Mouse (Mus musculus) kidney, embryonic 15.5 days (tissue): ENCODE data around the gene Ptpro. TPM values are rescaled to one million over a fixed set of nuclear protein-coding genes. Genes with fewer than 3 reads are reported as not detected.
"Not testable (repeated sequence)": the region's sequence is repeated elsewhere in the genome, so short reads cannot be mapped to it uniquely, and the experiment has no call there.

Source experiments
- ATAC-seq: fragments of 200-750 bp; cut with Nextera tagmentation; replicated peaks from 2 replicates; pipeline ENCODE4 v1.8.0; 2017; ENCODE audit warnings: moderate TSS enrichment; ENCODE audit not compliant: low FRiP score
- H3K27ac ChIP-seq: fragments of 300-500 bp; sonication (generic); 2 replicates; pipeline ENCODE4 v1.5.1; 2015; ENCODE audit warnings: mild to moderate bottlenecking, inconsistent platforms
- H3K27me3 ChIP-seq: fragments of 300-500 bp; sonication (generic); 2 replicates; pipeline ENCODE4 v1.6.1; 2015; ENCODE audit warnings: inconsistent platforms
- H3K36me3 ChIP-seq: fragments of 300-500 bp; sonication (generic); 2 replicates; pipeline ENCODE4 v1.6.1; 2015; ENCODE audit warnings: inconsistent platforms
- H3K4me1 ChIP-seq: fragments of 300-500 bp; sonication (generic); 2 replicates; pipeline ENCODE4 v1.6.1; 2015; ENCODE audit warnings: inconsistent platforms
- H3K4me2 ChIP-seq: fragments of 300-500 bp; sonication (generic); 2 replicates; pipeline ENCODE4 v1.6.1; 2015; ENCODE audit warnings: moderate library complexity, mild to moderate bottlenecking, inconsistent platforms
- H3K4me3 ChIP-seq: fragments of 300-500 bp; sonication (generic); replicated peaks from 2 replicates; pipeline ENCODE4 v1.5.1; 2015; ENCODE audit warnings: mild to moderate bottlenecking, inconsistent platforms
- H3K9ac ChIP-seq: fragments of 300-500 bp; sonication (generic); 2 replicates; pipeline ENCODE4 v1.6.1; 2015; ENCODE audit warnings: mild to moderate bottlenecking, inconsistent platforms
- H3K9me3 ChIP-seq: fragments of 300-500 bp; sonication (generic); replicated peaks from 2 replicates; pipeline ENCODE4 v1.6.1; 2016; ENCODE audit warnings: inconsistent platforms
- WGBS: fragments of 180-500 bp; shearing (Covaris S2); methylation state at CpG from one replicate; pipeline ENCODE4 v1.1.7; 2015; ENCODE audit warnings: mixed read lengths; 5-methylcytosine and 5-hydroxymethylcytosine counted together
- polyA plus RNA-seq: library from polyadenylated mRNA; unstranded; fragments of >200 nt; fragmentation: Nextera tagmentation; extraction: Ambion mirVana; gene quantifications from 2 replicates; pipeline ENCODE4 v1.2.1, GENCODE M21; 2015

Gene Ptpro
- polyA plus RNA-seq, 1 experiment from 2014 or later, result 15.9 TPM

DNA sequence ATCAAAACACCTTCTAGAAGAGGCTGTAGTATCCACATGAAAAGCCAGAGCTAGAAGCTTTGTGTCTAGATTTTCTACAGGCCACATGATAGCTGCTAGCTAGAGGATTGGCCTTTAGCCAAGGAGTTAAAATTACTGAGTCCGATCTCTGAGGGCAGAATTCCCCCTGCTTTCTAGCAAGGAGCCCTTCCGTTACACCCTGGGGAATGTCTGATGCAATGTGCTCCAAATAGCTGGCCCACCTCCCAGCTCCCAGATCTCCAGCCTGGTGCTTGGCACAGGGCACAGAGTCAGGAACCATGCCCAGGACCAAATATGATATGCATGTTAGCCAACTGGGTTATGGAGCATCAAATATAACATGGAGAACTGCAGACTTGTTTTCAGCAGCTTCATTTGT, 213.1 kb downstream of the Ptpro start:
- Histone ChIP-seq H3K4me3 (no peak overlapping the region), H3K9me3 (no peaks in the 10 kb centered on the region), H3K4me2 (no peak overlapping the region), H3K27ac (no peak overlapping the region), H3K4me1 (no peaks in the 10 kb centered on the region), H3K36me3 (no peaks in the 10 kb centered on the region), H3K9ac (no peak overlapping the region), H3K27me3 (no peaks in the 10 kb centered on the region)
- 33% methylated on average over 2 of the region's 2 CpGs for WGBS
- peak; percentile 43; the same call in 1 of the 2 replicates for ATAC-seq

DNA sequence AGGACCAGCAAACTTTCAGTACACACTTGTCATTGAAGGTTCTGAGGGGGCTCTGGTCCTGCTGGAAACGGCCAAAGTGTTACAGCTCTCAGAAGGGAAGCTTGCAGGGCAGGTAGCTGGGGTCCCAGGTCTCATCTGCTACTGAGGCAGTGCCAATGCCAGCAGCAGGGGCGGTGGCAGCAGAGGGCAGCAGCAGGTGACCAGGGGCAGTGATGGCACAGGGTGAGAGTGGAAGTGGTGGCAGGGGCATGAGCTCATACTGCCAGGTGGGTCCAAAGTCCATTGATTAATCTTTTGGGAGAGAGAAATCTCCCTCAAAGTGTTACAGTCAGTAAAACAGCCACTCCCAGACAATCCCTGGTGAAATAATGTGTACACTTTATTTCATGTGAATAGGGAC, 214.1 kb downstream of the Ptpro start:
- H3K27ac ChIP-seq, result no peak overlapping the region
- H3K4me2 ChIP-seq, result no peak overlapping the region
- no peaks in the 10 kb centered on the region for H3K36me3 ChIP-seq
- no peak for ATAC-seq
- no peak overlapping the region for H3K9ac ChIP-seq
- H3K27me3 ChIP-seq, result no peaks in the 10 kb centered on the region
- 80% methylated on average over 2 of the region's 2 CpGs for WGBS
- peaks cover 6% of the 10 kb centered on the region; the same call in 1 of the 2 replicates for H3K4me1 ChIP-seq
- H3K4me3 ChIP-seq, result no peak overlapping the region
- H3K9me3 ChIP-seq, result no peaks in the 10 kb centered on the region

GRCm38 (mm10) chr6:137467696-137468095, 215.6 kb downstream of the Ptpro start:
- Histone ChIP-seq H3K9ac (no peak overlapping the region), H3K36me3 (no peaks in the 10 kb centered on the region), H3K4me2 (no peak overlapping the region), H3K9me3 (no peaks in the 10 kb centered on the region), H3K4me1 (peaks cover 6% of the 10 kb centered on the region; the same call in 1 of the 2 replicates), H3K4me3 (no peak overlapping the region), H3K27ac (no peak overlapping the region), H3K27me3 (no peaks in the 10 kb centered on the region)
- ATAC-seq, result no peak
- 87% methylated on average over 3 of the region's 3 CpGs for WGBS

- peaks cover 6% of the 10 kb centered on the region; the same call in 1 of the 2 replicates for H3K4me1 ChIP-seq
- 95% methylated on average over 4 of the region's 4 CpGs for WGBS
- H3K4me2 ChIP-seq, result no peak overlapping the region
- H3K27ac ChIP-seq, result no peak overlapping the region
- no peaks in the 10 kb centered on the region for H3K36me3 ChIP-seq
- H3K9me3 ChIP-seq, result no peaks in the 10 kb centered on the region
- no peak overlapping the region for H3K9ac ChIP-seq
- H3K27me3 ChIP-seq, result no peaks in the 10 kb centered on the region
- H3K4me3 ChIP-seq, result no peak overlapping the region
- ATAC-seq, result no peak
Observed at GRCm38 (mm10) chr6:137469541-137469940, 217.4 kb downstream of the Ptpro start.

GRCm38 (mm10) chr6:137470901-137471598, 218.9 kb downstream of the Ptpro start:
- Histone ChIP-seq H3K4me1 (peaks cover 6% of the 10 kb centered on the region; the same call in 1 of the 2 replicates), H3K4me2 (no peak overlapping the region), H3K27me3 (no peaks in the 10 kb centered on the region), H3K36me3 (peaks cover 2% of the 10 kb centered on the region), H3K4me3 (no peak overlapping the region), H3K27ac (peak overlapping the region; percentile 71), H3K9ac (no peak overlapping the region), H3K9me3 (0 out of 2 replicates have a peak, but pooled peaks cover 4% of the 10 kb centered on the region)
- ATAC-seq, result peak; percentile 63; the same call in 1 of the 2 replicates
- 54% methylated on average over 11 of the region's 11 CpGs for WGBS

- 88% methylated on average over 9 of the region's 9 CpGs for WGBS
- Histone ChIP-seq H3K9me3 (0 out of 2 replicates have a peak, but pooled peaks cover 10% of the 10 kb centered on the region), H3K27me3 (no peaks in the 10 kb centered on the region), H3K36me3 (peaks cover 11% of the 10 kb centered on the region), H3K4me1 (peaks cover 6% of the 10 kb centered on the region; the same call in 1 of the 2 replicates), H3K4me3 (no peak overlapping the region), H3K27ac (no peak overlapping the region), H3K9ac (no peak overlapping the region), H3K4me2 (no peak overlapping the region)
- no peak for ATAC-seq
Observed at GRCm38 (mm10) chr6:137472129-137472528, 220.0 kb downstream of the Ptpro start.

GRCm38 (mm10) chr6:137473433-137473832, 221.3 kb downstream of the Ptpro start:
- peaks cover 6% of the 10 kb centered on the region; the same call in 1 of the 2 replicates for H3K4me1 ChIP-seq
- H3K4me3 ChIP-seq, result no peak overlapping the region
- H3K4me2 ChIP-seq, result no peak overlapping the region
- no peak for ATAC-seq
- 0 out of 2 replicates have a peak, but pooled peaks cover 10% of the 10 kb centered on the region for H3K9me3 ChIP-seq
- H3K36me3 ChIP-seq, result peaks cover 11% of the 10 kb centered on the region
- H3K27ac ChIP-seq, result no peak overlapping the region
- no peak overlapping the region for H3K9ac ChIP-seq
- H3K27me3 ChIP-seq, result no peaks in the 10 kb centered on the region
- 75% methylated on average over 1 of the region's 1 CpGs for WGBS

DNA sequence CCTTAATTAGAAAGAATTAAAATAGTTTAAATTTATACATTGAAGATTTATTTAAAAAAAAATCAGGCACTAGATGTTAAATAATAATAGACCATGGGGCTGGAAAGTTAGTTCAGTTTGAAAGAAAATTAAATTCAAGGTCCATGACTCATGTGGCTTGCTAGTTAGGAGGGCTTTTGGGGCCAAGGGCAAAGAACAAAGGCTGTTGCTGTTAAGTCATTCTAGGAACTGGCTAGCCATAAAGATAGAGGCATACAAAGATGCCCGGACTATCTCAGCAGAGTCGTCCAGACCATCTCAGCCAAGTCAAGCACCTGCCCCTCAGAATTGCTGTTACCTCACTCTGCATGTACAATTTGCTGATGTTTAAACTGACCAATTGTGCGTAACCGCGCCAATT, 223.6 kb downstream of the Ptpro start:
- not testable (repeated sequence) for H3K4me3 ChIP-seq, H3K9ac ChIP-seq, H3K9me3 ChIP-seq, H3K27me3 ChIP-seq, H3K4me2 ChIP-seq, H3K4me1 ChIP-seq, H3K27ac ChIP-seq, ATAC-seq
- 98% methylated on average over 5 of the region's 5 CpGs for WGBS
- peaks cover 17% of the 10 kb centered on the region for H3K36me3 ChIP-seq

DNA sequence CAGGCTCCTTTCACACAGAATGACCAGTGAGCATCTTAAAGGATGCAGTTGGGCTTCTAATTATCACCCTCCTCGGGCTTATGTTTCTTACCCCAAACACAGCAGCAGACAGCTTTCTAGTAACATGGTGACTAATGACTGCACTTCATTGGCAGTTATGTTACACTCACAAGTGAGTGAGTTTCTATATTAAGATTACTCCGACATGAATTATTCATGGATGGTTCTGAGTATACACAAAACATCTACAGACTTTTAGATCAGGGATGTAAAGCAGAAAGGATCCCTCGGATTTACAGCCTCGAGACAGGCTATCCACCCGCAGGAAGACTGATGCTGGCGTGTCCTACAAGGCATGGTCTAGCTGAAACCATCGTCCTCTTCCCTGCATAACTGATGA, 230.8 kb downstream of the Ptpro start:
- Histone ChIP-seq H3K27me3 (no peaks in the 10 kb centered on the region), H3K4me3 (no peak overlapping the region), H3K4me2 (no peak overlapping the region), H3K4me1 (no peaks in the 10 kb centered on the region), H3K36me3 (peaks cover 11% of the 10 kb centered on the region; the same call in 1 of the 2 replicates), H3K9ac (no peak overlapping the region), H3K9me3 (no peaks in the 10 kb centered on the region), H3K27ac (no peak overlapping the region)
- no peak for ATAC-seq
- 88% methylated on average over 7 of the region's 7 CpGs for WGBS

DNA sequence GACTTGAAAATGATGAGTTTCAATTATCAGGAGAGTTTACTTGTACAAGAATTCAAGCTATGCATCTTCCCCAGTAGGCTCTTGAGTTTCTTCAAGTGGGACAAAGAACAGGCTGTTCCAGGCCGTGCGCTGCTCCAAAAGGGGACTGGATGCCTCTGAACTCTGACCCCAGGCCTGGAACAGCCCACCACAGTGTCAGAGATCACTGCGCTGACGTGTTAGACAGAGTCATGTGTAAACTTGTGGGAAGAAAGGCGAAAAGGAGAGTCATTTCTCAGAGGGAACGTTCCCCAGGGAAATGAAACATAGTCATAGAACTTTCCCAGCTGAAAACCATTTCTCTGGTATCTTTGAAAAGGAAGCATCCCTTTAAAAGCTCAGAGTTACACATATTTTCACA, 235.3 kb downstream of the Ptpro start:
- H3K4me3 ChIP-seq, result no peak overlapping the region
- no peaks in the 10 kb centered on the region for H3K27me3 ChIP-seq
- no peaks in the 10 kb centered on the region for H3K9me3 ChIP-seq
- no peaks in the 10 kb centered on the region for H3K36me3 ChIP-seq
- ATAC-seq, result no peak
- no peak overlapping the region for H3K4me2 ChIP-seq
- H3K27ac ChIP-seq, result no peak overlapping the region
- no peaks in the 10 kb centered on the region for H3K4me1 ChIP-seq
- WGBS, result 51% methylated on average over 6 of the region's 6 CpGs
- no peak overlapping the region for H3K9ac ChIP-seq

- Histone ChIP-seq H3K4me2 (no peak overlapping the region), H3K9me3 (no peaks in the 10 kb centered on the region), H3K4me3 (no peak overlapping the region), H3K27me3 (no peaks in the 10 kb centered on the region), H3K4me1 (no peaks in the 10 kb centered on the region), H3K27ac (no peak overlapping the region), H3K36me3 (no peaks in the 10 kb centered on the region), H3K9ac (no peak overlapping the region)
- WGBS, result 92% methylated on average over 14 of the region's 14 CpGs
- no peak for ATAC-seq
Observed at GRCm38 (mm10) chr6:137490115-137490514, 238.0 kb downstream of the Ptpro start.

DNA sequence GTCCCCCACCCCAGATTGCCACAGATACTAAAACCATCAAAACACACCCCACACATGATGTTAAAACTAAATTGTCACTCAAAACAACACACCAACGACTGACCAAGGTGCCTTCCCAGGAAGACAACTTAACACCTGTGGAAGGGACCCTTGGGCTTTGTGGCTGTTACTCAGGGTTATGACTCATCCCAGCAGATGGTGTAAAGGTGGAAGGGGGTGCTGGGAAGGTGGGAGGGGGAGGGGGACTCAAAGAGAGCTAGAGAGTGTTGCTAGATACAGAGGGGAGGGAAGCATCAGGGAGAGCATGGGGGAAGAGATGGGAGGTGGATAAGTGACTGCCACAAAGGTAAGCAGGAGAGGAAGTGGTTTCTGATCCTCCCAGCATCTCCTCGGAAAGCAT, 239.5 kb downstream of the Ptpro start:
- WGBS, result 36% methylated on average over 2 of the region's 2 CpGs
- Histone ChIP-seq H3K27ac (no peak overlapping the region), H3K4me1 (no peaks in the 10 kb centered on the region), H3K9me3 (no peaks in the 10 kb centered on the region), H3K4me2 (no peak overlapping the region), H3K4me3 (no peak overlapping the region), H3K36me3 (no peaks in the 10 kb centered on the region), H3K9ac (no peak overlapping the region), H3K27me3 (no peaks in the 10 kb centered on the region)
- ATAC-seq, result no peak

GRCm38 (mm10) chr6:137492582-137492981, 240.5 kb downstream of the Ptpro start:
- H3K9me3 ChIP-seq, result no peaks in the 10 kb centered on the region
- H3K4me1 ChIP-seq, result no peaks in the 10 kb centered on the region
- H3K27me3 ChIP-seq, result no peaks in the 10 kb centered on the region
- H3K27ac ChIP-seq, result no peak overlapping the region
- H3K4me3 ChIP-seq, result no peak overlapping the region
- H3K36me3 ChIP-seq, result no peaks in the 10 kb centered on the region
- H3K4me2 ChIP-seq, result no peak overlapping the region
- 88% methylated on average over 4 of the region's 4 CpGs for WGBS
- H3K9ac ChIP-seq, result no peak overlapping the region
- ATAC-seq, result no peak
